Mouse (Mus musculus): ENCODE measurements around the gene S100a13. TPM values are rescaled to one million over a fixed set of nuclear protein-coding genes. Genes with fewer than 3 reads are reported as not detected.

The S100a13 gene
- polyA plus RNA-seq, 1 experiment from 2014 or later = 70.4 TPM

GRCm38 (mm10) chr3:90527291-90527873 is 13.1 kb downstream of the S100a13 start:
- no peak for ATAC-seq (ENCODE audit: extremely low read depth, insufficient number of reproducible peaks, low FRiP score, low TSS enrichment)
- no peak overlapping the region for H3K4me2 ChIP-seq
- no peak overlapping the region for H3K9ac ChIP-seq
- no peak overlapping the region for H3K27ac ChIP-seq (replicated peaks)
- peaks cover 6% of the 10 kb centered on the region; the same call in 1 of the 2 replicates for H3K4me1 ChIP-seq
- H3K9me3 ChIP-seq = 0 out of 2 replicates have a peak, but pooled peaks cover 5% of the 10 kb centered on the region
- WGBS = 80% methylated on average over 7 of the region's 7 CpGs
- no peak overlapping the region for H3K4me3 ChIP-seq
- peaks cover 5% of the 10 kb centered on the region for H3K36me3 ChIP-seq
- H3K27me3 ChIP-seq (replicated peaks) = no peaks in the 10 kb centered on the region

DNA sequence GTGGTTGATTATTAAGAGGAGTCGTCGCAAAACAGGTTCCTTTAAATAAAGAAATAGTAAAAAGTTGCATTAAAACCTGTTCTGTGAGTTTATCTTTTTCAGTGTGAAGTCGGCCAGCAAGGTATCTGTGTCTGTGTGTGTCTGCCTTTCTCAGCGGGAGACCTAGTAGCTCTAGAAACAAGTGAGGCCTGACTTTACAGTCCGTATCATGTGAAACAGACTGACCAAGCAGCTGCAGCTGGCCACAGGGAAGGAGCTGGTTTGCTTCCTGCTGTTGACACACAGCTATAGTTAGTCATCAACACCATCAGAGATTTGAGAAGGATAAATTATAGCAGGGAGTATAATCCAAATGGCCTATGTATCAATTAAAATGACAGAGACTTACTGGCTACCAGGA is 17.5 kb downstream of the S100a13 start:
- no peak overlapping the region for H3K4me3 ChIP-seq
- no peaks in the 10 kb centered on the region for H3K27me3 ChIP-seq (replicated peaks)
- WGBS = 69% methylated on average over 5 of the region's 5 CpGs
- H3K9me3 ChIP-seq = no peaks in the 10 kb centered on the region
- H3K4me2 ChIP-seq = no peak overlapping the region
- H3K36me3 ChIP-seq = no peaks in the 10 kb centered on the region
- H3K27ac ChIP-seq (replicated peaks) = no peak overlapping the region
- peaks cover under 1% of the 10 kb centered on the region; the same call in 1 of the 2 replicates for H3K4me1 ChIP-seq
- no peak overlapping the region for H3K9ac ChIP-seq
- ATAC-seq (ENCODE audit: extremely low read depth, insufficient number of reproducible peaks, low FRiP score, low TSS enrichment) = no peak

DNA sequence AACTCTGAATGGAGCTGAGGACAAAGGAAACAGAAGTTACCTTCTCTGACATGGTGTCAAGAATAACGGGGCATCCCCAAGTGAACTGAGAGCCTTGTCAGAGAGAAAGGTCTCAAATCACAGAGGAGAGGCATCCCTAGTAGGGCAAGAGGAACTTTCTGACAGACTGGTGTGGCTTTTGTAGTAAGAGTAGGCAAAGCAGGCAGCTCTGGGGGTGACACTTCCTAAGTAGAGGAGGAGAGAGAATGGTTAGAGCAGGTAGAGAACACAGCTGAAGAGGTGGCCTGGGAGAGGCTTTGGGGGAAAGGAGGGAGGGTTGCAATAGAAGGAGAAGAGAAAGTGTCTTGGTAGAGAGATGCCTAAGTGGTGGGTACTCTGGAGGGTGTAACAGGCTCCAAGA is 21.2 kb downstream of the S100a13 start:
- H3K36me3 ChIP-seq = no peaks in the 10 kb centered on the region
- H3K4me2 ChIP-seq = no peak overlapping the region
- peaks cover 7% of the 10 kb centered on the region for H3K4me1 ChIP-seq
- H3K9ac ChIP-seq = no peak overlapping the region
- no peak overlapping the region for H3K4me3 ChIP-seq
- ATAC-seq (ENCODE audit: extremely low read depth, insufficient number of reproducible peaks, low FRiP score, low TSS enrichment) = no peak
- 55% methylated on average over 1 of the region's 1 CpGs for WGBS
- 0 out of 2 replicates have a peak, but pooled peaks cover 6% of the 10 kb centered on the region for H3K27me3 ChIP-seq (replicated peaks)
- H3K27ac ChIP-seq (replicated peaks) = no peak overlapping the region
- H3K9me3 ChIP-seq = no peaks in the 10 kb centered on the region

GRCm38 (mm10) chr3:90537141-90537904 is 23.1 kb downstream of the S100a13 start, which contains the start of gene S100a16:
TSS of gene S100a16 (plus strand) at chr3:90537254.
- H3K9ac ChIP-seq = peak within 1 kb of the TSS; percentile 50
- no peak within 1 kb of the TSS for H3K27ac ChIP-seq (replicated peaks)

DNA sequence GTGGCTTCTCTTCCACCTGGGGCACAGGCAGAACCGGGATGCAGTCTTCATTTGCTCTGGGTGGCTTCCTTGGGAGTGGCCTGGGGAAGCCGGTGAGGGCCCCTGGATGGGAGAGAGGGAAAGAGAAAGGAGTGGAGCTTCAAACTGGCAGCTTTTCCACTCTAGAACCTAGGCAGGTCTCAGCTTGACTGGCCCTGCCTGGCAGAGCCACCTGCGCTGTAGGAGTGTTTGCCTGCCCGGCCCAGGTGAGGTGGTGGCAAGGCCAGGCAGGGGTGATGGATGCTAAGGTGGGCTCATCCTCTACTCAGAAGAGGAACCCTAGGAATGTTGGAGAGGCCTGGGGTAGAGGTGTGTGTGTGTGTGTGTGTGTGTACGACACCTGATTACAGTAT is 23.7 kb downstream of the S100a13 start:
- H3K27me3 ChIP-seq (replicated peaks) = 0 out of 2 replicates have a peak, but pooled peaks cover 6% of the 10 kb centered on the region
- peak overlapping the region; percentile 25; the same call in 1 of the 2 replicates for H3K9ac ChIP-seq
- H3K4me3 ChIP-seq = peak overlapping the region; percentile 22
- H3K4me2 ChIP-seq = peak overlapping the region; percentile 12
- ATAC-seq (ENCODE audit: extremely low read depth, insufficient number of reproducible peaks, low FRiP score, low TSS enrichment) = no peak
- no peaks in the 10 kb centered on the region for H3K9me3 ChIP-seq
- H3K4me1 ChIP-seq = peaks cover 15% of the 10 kb centered on the region
- H3K36me3 ChIP-seq = no peaks in the 10 kb centered on the region
- no peak overlapping the region for H3K27ac ChIP-seq (replicated peaks)
- WGBS = 69% methylated on average over 5 of the region's 5 CpGs

More at GRCm38 (mm10) chr3:90537141-90537904, 23.1 kb downstream of the S100a13 start, which contains the start of gene S100a16:
- Histone ChIP-seq H3K36me3 (no peaks in the 10 kb centered on the region), H3K9me3 (no peaks in the 10 kb centered on the region), H3K27me3 (replicated peaks) (0 out of 2 replicates have a peak, but pooled peaks cover 6% of the 10 kb centered on the region), H3K4me2 (peak within 1 kb of the TSS; percentile 12), H3K4me3 (peak within 1 kb of the TSS; percentile 22), H3K4me1 (peaks cover 12% of the 10 kb centered on the region)
- no peak for ATAC-seq (ENCODE audit: extremely low read depth, insufficient number of reproducible peaks, low FRiP score, low TSS enrichment)
- 42% methylated on average over 10 of the region's 10 CpGs for WGBS

- WGBS = 70% methylated on average over 4 of the region's 4 CpGs
- Histone ChIP-seq H3K4me1 (peaks cover 15% of the 10 kb centered on the region), H3K4me3 (peak overlapping the region; percentile 13), H3K9ac (peak overlapping the region; percentile 65; the same call in 1 of the 2 replicates), H3K36me3 (no peaks in the 10 kb centered on the region), H3K9me3 (no peaks in the 10 kb centered on the region), H3K4me2 (peak overlapping the region; percentile 39), H3K27ac (replicated peaks) (peak overlapping the region; percentile 30), H3K27me3 (replicated peaks) (0 out of 2 replicates have a peak, but pooled peaks cover 6% of the 10 kb centered on the region)
- ATAC-seq (ENCODE audit: extremely low read depth, insufficient number of reproducible peaks, low FRiP score, low TSS enrichment) = no peak
Measured at GRCm38 (mm10) chr3:90540904-90541303, 26.7 kb downstream of the S100a13 start.

DNA sequence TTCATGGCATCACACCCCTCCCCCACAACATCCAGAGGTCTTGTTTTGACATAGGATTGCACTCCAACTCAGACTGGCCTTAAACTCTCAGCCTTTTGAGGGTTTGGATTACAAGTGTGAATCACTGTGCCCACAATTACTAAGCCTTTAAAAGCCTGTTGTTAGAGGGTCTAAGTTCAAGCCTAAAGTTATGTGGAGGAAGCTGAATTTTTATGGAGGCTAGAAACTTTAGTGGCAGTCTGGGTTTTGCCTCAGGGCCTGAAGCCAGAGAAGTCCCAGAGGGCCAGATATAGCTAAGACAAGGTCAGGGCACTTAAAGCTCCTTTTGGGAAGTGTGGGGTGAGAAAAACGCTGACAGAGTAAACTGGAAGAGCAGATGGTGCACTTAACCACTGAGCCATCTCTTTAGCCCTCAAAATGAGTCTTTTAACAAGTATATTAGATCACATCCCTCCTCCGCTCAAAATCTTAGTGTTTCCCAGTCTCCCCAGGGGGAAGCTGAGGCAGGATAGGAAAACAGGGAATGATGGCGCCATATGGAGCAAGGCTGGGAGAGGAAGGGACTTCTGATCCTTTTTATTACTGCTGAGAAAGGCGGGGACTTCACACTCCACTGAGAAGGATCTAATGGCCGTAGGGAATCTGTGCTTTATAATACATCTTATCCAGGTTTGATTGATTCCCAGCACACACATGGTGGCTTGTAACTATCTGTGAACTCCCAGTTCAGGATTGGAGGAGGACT is 35.6 kb downstream of the S100a13 start:
- no peak for ATAC-seq (ENCODE audit: extremely low read depth, insufficient number of reproducible peaks, low FRiP score, low TSS enrichment)
- WGBS = 55% methylated on average over 5 of the region's 5 CpGs
- Histone ChIP-seq H3K4me3 (no peak overlapping the region), H3K4me2 (no peak overlapping the region), H3K36me3 (no peaks in the 10 kb centered on the region), H3K9me3 (no peaks in the 10 kb centered on the region), H3K9ac (no peak overlapping the region), H3K4me1 (peaks cover 7% of the 10 kb centered on the region; the same call in 1 of the 2 replicates), H3K27me3 (replicated peaks) (no peaks in the 10 kb centered on the region), H3K27ac (replicated peaks) (no peak overlapping the region)

DNA sequence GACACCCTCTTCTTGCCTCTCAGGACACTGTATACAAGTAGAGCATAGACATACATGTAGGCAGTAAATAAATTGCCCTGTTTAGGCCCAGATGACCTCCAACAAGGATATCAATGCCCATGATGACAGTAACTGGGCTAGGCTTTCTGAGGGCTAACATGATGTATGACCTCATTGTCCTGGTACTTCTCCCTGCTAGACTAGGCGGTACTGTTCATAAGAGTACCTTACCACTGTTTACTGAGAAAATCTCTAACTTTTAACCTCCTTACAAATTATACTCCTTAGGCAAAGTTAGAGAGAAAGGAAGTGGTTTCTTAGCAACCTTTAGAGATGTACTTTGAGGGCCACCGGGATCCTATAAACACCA is 36.2 kb downstream of the S100a13 start:
- peaks cover 7% of the 10 kb centered on the region; the same call in 1 of the 2 replicates for H3K4me1 ChIP-seq
- no peaks in the 10 kb centered on the region for H3K36me3 ChIP-seq
- no peaks in the 10 kb centered on the region for H3K9me3 ChIP-seq
- no peak overlapping the region for H3K4me2 ChIP-seq
- no peak overlapping the region for H3K27ac ChIP-seq (replicated peaks)
- no peak overlapping the region for H3K9ac ChIP-seq
- ATAC-seq (ENCODE audit: extremely low read depth, insufficient number of reproducible peaks, low FRiP score, low TSS enrichment) = no peak
- 86% methylated on average over 2 of the region's 2 CpGs for WGBS
- H3K4me3 ChIP-seq = no peak overlapping the region
- H3K27me3 ChIP-seq (replicated peaks) = no peaks in the 10 kb centered on the region

GRCm38 (mm10) chr3:90552231-90552630 is 38.0 kb downstream of the S100a13 start:
- Histone ChIP-seq H3K4me1 (peaks cover 7% of the 10 kb centered on the region; the same call in 1 of the 2 replicates), H3K36me3 (no peaks in the 10 kb centered on the region), H3K9ac (no peak overlapping the region), H3K4me2 (no peak overlapping the region), H3K27me3 (replicated peaks) (no peaks in the 10 kb centered on the region), H3K9me3 (no peaks in the 10 kb centered on the region), H3K27ac (replicated peaks) (no peak overlapping the region), H3K4me3 (no peak overlapping the region)
- 91% methylated on average over 2 of the region's 2 CpGs for WGBS
- ATAC-seq (ENCODE audit: extremely low read depth, insufficient number of reproducible peaks, low FRiP score, low TSS enrichment) = no peak

GRCm38 (mm10) chr3:90555954-90556353 is 41.7 kb downstream of the S100a13 start:
- Histone ChIP-seq H3K9me3 (no peaks in the 10 kb centered on the region), H3K4me1 (no peaks in the 10 kb centered on the region), H3K4me2 (no peak overlapping the region), H3K36me3 (no peaks in the 10 kb centered on the region), H3K27ac (replicated peaks) (no peak overlapping the region), H3K4me3 (no peak overlapping the region), H3K9ac (no peak overlapping the region), H3K27me3 (replicated peaks) (no peaks in the 10 kb centered on the region)
- ATAC-seq (ENCODE audit: extremely low read depth, insufficient number of reproducible peaks, low FRiP score, low TSS enrichment) = no peak
- WGBS = 64% methylated on average over 5 of the region's 5 CpGs

GRCm38 (mm10) chr3:90560008-90560628 is 45.9 kb downstream of the S100a13 start, which contains the start of gene S100a3:
TSS of gene S100a3 (plus strand) at chr3:90560578.
- Histone ChIP-seq H3K4me3 (no peak within 1 kb of the TSS), H3K9ac (no peak within 1 kb of the TSS), H3K9me3 (no peaks in the 10 kb centered on the region), H3K4me1 (no peaks in the 10 kb centered on the region), H3K36me3 (no peaks in the 10 kb centered on the region), H3K27me3 (replicated peaks) (no peaks in the 10 kb centered on the region), H3K27ac (replicated peaks) (no peak within 1 kb of the TSS), H3K4me2 (no peak within 1 kb of the TSS)
- WGBS = 77% methylated on average over 6 of the region's 6 CpGs
- no peak for ATAC-seq (ENCODE audit: extremely low read depth, insufficient number of reproducible peaks, low FRiP score, low TSS enrichment)
